ENCODE assay signal across 11 mouse cellular contexts in genomic region chr2:168633301-168633816, GRCm38 (mm10). TPM values are rescaled to one million over a fixed set of nuclear protein-coding genes. Genes with fewer than 3 reads are reported as not detected.
DNase-seq lines count a peak whose midpoint lies in the region; ATAC-seq and TF ChIP-seq lines count a peak whose summit lies in the region.
"Had no signal": no experiment of that assay in that cellular context is flagged by ENCODE, and none has a peak within 500 bp of the region (broad histone marks: within the 10 kb centered on the region; RNA-seq: fewer than 3 reads in every experiment).

No protein-coding gene starts in this region.

- no peak for DNase-seq in kidney, adult 8-10 months
- DNase-seq in ES-E14 (ENCODE audit: low read depth, low spot score): no peak
- peak; percentile 41 for DNase-seq in liver
- DNase-seq: cerebellum, adult 9-10 months; gastrocnemius, postnatal 36 days; right cerebral cortex, postnatal 4 days had no signal

- no peak overlapping the region for H3K4me3 ChIP-seq in kidney, embryonic 14.5 days (ENCODE audit: low read length)
- H3K4me3 ChIP-seq in ES-E14 (ENCODE audit: insufficient read depth in 1 of 2, low read depth in 1 of 2, low read length in 2 of 2, poor library complexity in 1 of 2, severe bottlenecking in 1 of 2): peak overlapping the region in 1 of 2 experiments; percentile 42; a peak in 1 of 4 replicates
- no peak overlapping the region for H3K4me3 ChIP-seq in embryonic facial prominence, embryonic 13.5 days
- no peak overlapping the region for H3K4me3 ChIP-seq in forebrain, embryonic 12.5 days (replicated peaks)

- peak; percentile 32; the same call in 1 of the 2 replicates for ATAC-seq in kidney, embryonic 14.5 days (ENCODE audit: low FRiP score, low TSS enrichment)
- ATAC-seq in embryonic facial prominence, embryonic 13.5 days (ENCODE audit: insufficient number of reproducible peaks, insufficient read depth, low FRiP score, low TSS enrichment, low read depth): no peak
- ATAC-seq in erythroid progenitor cell, adult 5-6 weeks (replicated peaks; ENCODE audit: low FRiP score, poor library complexity, severe bottlenecking): no peak
- no peak for ATAC-seq in forebrain, embryonic 12.5 days (ENCODE audit: low FRiP score)
- ATAC-seq: inflammation-experienced regulatory T-cells, adult 6 months had no signal

- in situ Hi-C loops in ES-E14 (cut with MboI; ENCODE audit: low sequenced_read_pairs in 2 of 2, unreplicated experiment in 2 of 2): loop anchor here (10.0 to 25.0 kb wide), 2 partner anchors 159 to 371 kb away; no protein-coding TSS in a partner anchor

- H3K9me3 ChIP-seq in kidney, embryonic 14.5 days (ENCODE audit: control insufficient read depth, low read length): no peaks in the 10 kb centered on the region
- H3K9me3 ChIP-seq in ES-E14 (ENCODE audit: control insufficient read depth, insufficient read depth, low read depth, low read length): no peaks in the 10 kb centered on the region
- H3K9me3 ChIP-seq in embryonic facial prominence, embryonic 13.5 days: no peaks in the 10 kb centered on the region
- H3K9me3 ChIP-seq in forebrain, embryonic 12.5 days: no peaks in the 10 kb centered on the region

- H3K36me3 ChIP-seq in kidney, embryonic 14.5 days (ENCODE audit: control insufficient read depth, insufficient read depth, low read length): no peaks in the 10 kb centered on the region
- H3K36me3 ChIP-seq in ES-E14 (ENCODE audit: control insufficient read depth, insufficient read depth, low read length, poor library complexity, severe bottlenecking): no peaks in the 10 kb centered on the region
- H3K36me3 ChIP-seq in embryonic facial prominence, embryonic 13.5 days: peaks cover 29% of the 10 kb centered on the region
- H3K36me3 ChIP-seq in forebrain, embryonic 12.5 days (replicated peaks): peaks cover 11% of the 10 kb centered on the region

- H3K27me3 ChIP-seq in kidney, embryonic 14.5 days (ENCODE audit: control insufficient read depth, insufficient read depth, low read length): no peaks in the 10 kb centered on the region; the same call in 1 of the 2 replicates
- no peaks in the 10 kb centered on the region; the same call in 1 of the 2 replicates for H3K27me3 ChIP-seq in embryonic facial prominence, embryonic 13.5 days
- H3K27me3 ChIP-seq in forebrain, embryonic 12.5 days: peaks cover 4% of the 10 kb centered on the region; the same call in 1 of the 2 replicates

- WGBS in kidney, embryonic 14.5 days: 15% methylated on average over 14 of the region's 14 CpGs
- 50% methylated on average over 14 of the region's 14 CpGs for WGBS in embryonic facial prominence, embryonic 13.5 days
- 69% methylated on average over 14 of the region's 14 CpGs for WGBS in forebrain, embryonic 12.5 days

- no peak overlapping the region; the same call in 1 of the 2 replicates for H3K9ac ChIP-seq in kidney, embryonic 14.5 days (ENCODE audit: low read depth, low read length)
- H3K9ac ChIP-seq in ES-E14 (ENCODE audit: insufficient read depth, low read depth, low read length, poor library complexity, severe bottlenecking): 0 out of 2 replicates have a peak overlapping the region, but pooled peaks have one; percentile 23
- peak overlapping the region; percentile 6; the same call in 1 of the 2 replicates for H3K9ac ChIP-seq in embryonic facial prominence, embryonic 13.5 days
- no peak overlapping the region for H3K9ac ChIP-seq in forebrain, embryonic 12.5 days

- H3K4me2 ChIP-seq in kidney, embryonic 14.5 days (replicated peaks; ENCODE audit: low read depth, low read length): no peak overlapping the region
- no peak overlapping the region for H3K4me2 ChIP-seq in embryonic facial prominence, embryonic 13.5 days
- no peak overlapping the region for H3K4me2 ChIP-seq in forebrain, embryonic 12.5 days

- peaks cover 8% of the 10 kb centered on the region for H3K4me1 ChIP-seq in kidney, embryonic 14.5 days (ENCODE audit: control insufficient read depth, insufficient read depth, low read length)
- peaks cover 0 to 8% of the 10 kb centered on the region in 2 experiments; a peak in 1 of 4 replicates for H3K4me1 ChIP-seq in ES-E14 (ENCODE audit: control insufficient read depth in 2 of 2, insufficient read depth in 2 of 2, low read length in 2 of 2, poor library complexity in 1 of 2)
- H3K4me1 ChIP-seq in embryonic facial prominence, embryonic 13.5 days: peaks cover 38% of the 10 kb centered on the region
- H3K4me1 ChIP-seq in forebrain, embryonic 12.5 days: no peaks in the 10 kb centered on the region

- H3K27ac ChIP-seq in kidney, embryonic 14.5 days (ENCODE audit: low read depth, low read length): no peak overlapping the region
- no peak overlapping the region for H3K27ac ChIP-seq in ES-E14 (ENCODE audit: insufficient read depth, low read depth, low read length, poor library complexity, severe bottlenecking)
- H3K27ac ChIP-seq in embryonic facial prominence, embryonic 13.5 days: no peak overlapping the region
- no peak overlapping the region for H3K27ac ChIP-seq in forebrain, embryonic 12.5 days

TF ChIP-seq in ES-E14, 5 proteins besides CTCF, POLR2A, EP300 and RAD21:
- TF ChIP-seq HCFC1 (IDR thresholded peaks at IDR 0.05; ENCODE audit: borderline replicate concordance, insufficient read depth, low read length) (no peak), MAFK (IDR thresholded peaks at IDR 0.05; ENCODE audit: insufficient read depth, low read depth, low read length) (no peak), ZC3H11A (IDR thresholded peaks at IDR 0.05; ENCODE audit: borderline replicate concordance, low read depth, low read length) (no peak), ZNF384 (IDR thresholded peaks at IDR 0.05; ENCODE audit: low read depth, low read length) (no peak), CHD2 (IDR thresholded peaks at IDR 0.05; ENCODE audit: low read depth, low read length) (no peak)
TF ChIP-seq in ES-E14: peak in this region for 0.

RNA-seq across cellular contexts. Expression of gene Nfatc2, which starts 31.9 kb away (rescaled TPM):
- polyA plus RNA-seq in kidney, embryonic 14.5 days (2014; fragmentation: Nextera tagmentation; extraction: Ambion mirVana): 1.7 and 2.7 TPM in 2 replicates
- total RNA-seq in ES-E14 (2012; rRNA removed): 2.0 and 2.2 TPM in 2 replicates
- polyA plus RNA-seq in embryonic facial prominence, embryonic 13.5 days (2015; fragmentation: Nextera tagmentation; extraction: Ambion mirVana): 4.9 and 5.9 TPM in 2 replicates
- 2.5 and 3.8 TPM in 2 replicates for total RNA-seq in erythroid progenitor cell, adult 5-6 weeks (2015; ENCODE audit: low replicate concordance)
- 0.13 and 0.61 TPM in 2 replicates for total RNA-seq in erythroid progenitor cell, adult 5-6 weeks (2017; ENCODE audit: low replicate concordance)
- polyA plus RNA-seq in forebrain, embryonic 12.5 days (2016; fragmentation: Nextera tagmentation; extraction: Ambion mirVana): 0.78 and 1.2 TPM in 2 replicates

Comparison
In these comparisons a context has a peak if more than half of its experiments do, and no peak if none do; other contexts are left out.
1. H3K9ac ChIP-seq: peak in ES-E14 (single experiment) and embryonic facial prominence, embryonic 13.5 days (single experiment); none in kidney, embryonic 14.5 days (single experiment) and forebrain, embryonic 12.5 days (single experiment).